Mouse (Mus musculus): ENCODE measurements around the gene Grid2. TPM values are rescaled to one million over a fixed set of nuclear protein-coding genes. Genes with fewer than 3 reads are reported as not detected.

Grid2 gene
- polyA plus RNA-seq, 1 experiment from 2014 or later = 1.4 TPM

DNA sequence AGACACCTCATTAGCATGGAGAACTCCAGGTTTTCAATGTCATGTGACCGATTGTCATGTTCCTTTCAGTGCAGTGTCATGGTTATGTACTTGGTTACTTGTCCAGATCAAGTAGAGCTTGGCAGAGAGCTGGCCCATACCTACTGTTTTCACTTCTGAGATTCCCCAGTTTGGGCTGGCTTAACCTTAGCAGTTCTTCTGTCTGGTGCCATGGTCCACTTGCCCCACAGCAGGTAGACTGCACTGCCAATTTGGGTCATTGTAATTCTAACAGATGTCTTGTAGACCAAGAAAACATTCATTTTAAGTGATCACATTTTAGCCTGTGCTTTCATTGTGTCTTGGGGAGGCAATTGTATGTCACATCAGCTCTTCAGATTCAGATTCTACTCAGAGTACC, 990.3 kb downstream of the Grid2 start:
- no peak for TF ChIP-seq CTCF (IDR thresholded peaks at IDR 0.05; ENCODE audit: low read depth)
- no peaks in the 10 kb centered on the region for H3K36me3 ChIP-seq (ENCODE audit: insufficient read depth)
- 74% methylated on average over 1 of the region's 1 CpGs for WGBS
- no peak overlapping the region for H3K4me2 ChIP-seq
- ATAC-seq (ENCODE audit: insufficient read depth) = no peak
- no peak overlapping the region for H3K4me3 ChIP-seq (ENCODE audit: low read depth, low read length)
- no peaks in the 10 kb centered on the region for H3K27me3 ChIP-seq (ENCODE audit: insufficient read depth, low read length)
- H3K9me3 ChIP-seq (ENCODE audit: low read depth, low read length) = no peaks in the 10 kb centered on the region
- no peak overlapping the region for H3K9ac ChIP-seq
- no peak overlapping the region for H3K27ac ChIP-seq (ENCODE audit: low read depth)
- no peak for DNase-seq
- no peaks in the 10 kb centered on the region for H3K4me1 ChIP-seq (ENCODE audit: insufficient read depth)

- H3K27me3 ChIP-seq (ENCODE audit: insufficient read depth, low read length) = no peaks in the 10 kb centered on the region
- no peak overlapping the region for H3K4me3 ChIP-seq (ENCODE audit: low read depth, low read length)
- WGBS = 59% methylated on average over 1 of the region's 1 CpGs
- H3K9me3 ChIP-seq (ENCODE audit: low read depth, low read length) = no peaks in the 10 kb centered on the region
- H3K27ac ChIP-seq (ENCODE audit: low read depth) = no peak overlapping the region
- H3K4me1 ChIP-seq (ENCODE audit: insufficient read depth) = no peaks in the 10 kb centered on the region
- ATAC-seq (ENCODE audit: insufficient read depth) (no peak), DNase-seq (peak; percentile 6)
- H3K36me3 ChIP-seq (ENCODE audit: insufficient read depth) = no peaks in the 10 kb centered on the region
- TF ChIP-seq CTCF (IDR thresholded peaks at IDR 0.05; ENCODE audit: low read depth) = no peak
- H3K4me2 ChIP-seq = no peak overlapping the region
- H3K9ac ChIP-seq = no peak overlapping the region
Measured at GRCm38 (mm10) chr6:64251041-64251440, 995.4 kb downstream of the Grid2 start.

- no peak for ATAC-seq (ENCODE audit: insufficient read depth)
- 75% methylated on average over 4 of the region's 4 CpGs for WGBS
- H3K9me3 ChIP-seq (ENCODE audit: low read depth, low read length) = no peaks in the 10 kb centered on the region
- no peaks in the 10 kb centered on the region for H3K36me3 ChIP-seq (ENCODE audit: insufficient read depth)
- H3K4me2 ChIP-seq = no peak overlapping the region
- TF ChIP-seq CTCF (IDR thresholded peaks at IDR 0.05; ENCODE audit: low read depth) = no peak
- DNase-seq = no peak
- no peaks in the 10 kb centered on the region for H3K4me1 ChIP-seq (ENCODE audit: insufficient read depth)
- no peak overlapping the region for H3K4me3 ChIP-seq (ENCODE audit: low read depth, low read length)
- H3K27ac ChIP-seq (ENCODE audit: low read depth) = no peak overlapping the region
- H3K27me3 ChIP-seq (ENCODE audit: insufficient read depth, low read length) = no peaks in the 10 kb centered on the region
- H3K9ac ChIP-seq = no peak overlapping the region
Measured at GRCm38 (mm10) chr6:64263517-64263916, 1007.8 kb downstream of the Grid2 start.

DNA sequence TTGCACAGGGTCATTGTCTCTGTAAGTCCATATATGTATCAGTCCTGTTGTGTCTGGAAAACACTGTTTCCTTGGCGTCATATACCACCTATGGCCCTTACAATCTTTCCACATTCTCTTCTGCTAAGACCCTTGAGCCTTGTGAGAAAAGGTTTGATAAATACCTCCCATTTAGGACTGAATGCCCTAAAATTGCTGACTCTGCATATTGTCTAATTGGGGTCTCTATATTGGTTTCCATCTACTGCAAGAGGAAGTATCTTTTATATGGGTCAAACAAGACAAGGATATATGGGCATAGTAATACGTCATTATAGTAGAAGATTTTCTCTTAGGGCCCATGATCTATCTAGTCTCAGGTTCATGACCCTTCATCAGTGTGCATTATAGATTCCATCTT, 1008.5 kb downstream of the Grid2 start:
- no peak overlapping the region for H3K9ac ChIP-seq
- DNase-seq = no peak
- no peak overlapping the region for H3K4me3 ChIP-seq (ENCODE audit: low read depth, low read length)
- H3K4me2 ChIP-seq = no peak overlapping the region
- no peak overlapping the region for H3K27ac ChIP-seq (ENCODE audit: low read depth)
- H3K9me3 ChIP-seq (ENCODE audit: low read depth, low read length) = no peaks in the 10 kb centered on the region
- WGBS = 85% methylated on average over 2 of the region's 2 CpGs
- no peaks in the 10 kb centered on the region for H3K4me1 ChIP-seq (ENCODE audit: insufficient read depth)
- H3K36me3 ChIP-seq (ENCODE audit: insufficient read depth) = no peaks in the 10 kb centered on the region
- no peaks in the 10 kb centered on the region for H3K27me3 ChIP-seq (ENCODE audit: insufficient read depth, low read length)
- no peak for TF ChIP-seq CTCF (IDR thresholded peaks at IDR 0.05; ENCODE audit: low read depth)
- ATAC-seq (ENCODE audit: insufficient read depth) = no peak

GRCm38 (mm10) chr6:64274319-64275114, 1018.8 kb downstream of the Grid2 start:
- Histone ChIP-seq H3K36me3 (ENCODE audit: insufficient read depth) (no peaks in the 10 kb centered on the region), H3K27ac (ENCODE audit: low read depth) (no peak overlapping the region), H3K4me3 (ENCODE audit: low read depth, low read length) (no peak overlapping the region), H3K4me2 (no peak overlapping the region), H3K4me1 (ENCODE audit: insufficient read depth) (no peaks in the 10 kb centered on the region), H3K9me3 (ENCODE audit: low read depth, low read length) (no peaks in the 10 kb centered on the region), H3K27me3 (ENCODE audit: insufficient read depth, low read length) (no peaks in the 10 kb centered on the region), H3K9ac (no peak overlapping the region)
- TF ChIP-seq CTCF (IDR thresholded peaks at IDR 0.05; ENCODE audit: low read depth) = no peak
- DNase-seq (no peak), ATAC-seq (ENCODE audit: insufficient read depth) (no peak)
- WGBS = 31% methylated on average over 2 of the region's 2 CpGs

GRCm38 (mm10) chr6:64279927-64280326, 1024.3 kb downstream of the Grid2 start:
- 82% methylated on average over 2 of the region's 2 CpGs for WGBS
- H3K9ac ChIP-seq = no peak overlapping the region
- TF ChIP-seq CTCF (IDR thresholded peaks at IDR 0.05; ENCODE audit: low read depth) = no peak
- no peak overlapping the region for H3K4me3 ChIP-seq (ENCODE audit: low read depth, low read length)
- DNase-seq (no peak), ATAC-seq (ENCODE audit: insufficient read depth) (no peak)
- H3K4me2 ChIP-seq = no peak overlapping the region
- H3K27me3 ChIP-seq (ENCODE audit: insufficient read depth, low read length) = no peaks in the 10 kb centered on the region
- H3K27ac ChIP-seq (ENCODE audit: low read depth) = no peak overlapping the region
- H3K4me1 ChIP-seq (ENCODE audit: insufficient read depth) = no peaks in the 10 kb centered on the region
- H3K9me3 ChIP-seq (ENCODE audit: low read depth, low read length) = no peaks in the 10 kb centered on the region
- no peaks in the 10 kb centered on the region for H3K36me3 ChIP-seq (ENCODE audit: insufficient read depth)

DNA sequence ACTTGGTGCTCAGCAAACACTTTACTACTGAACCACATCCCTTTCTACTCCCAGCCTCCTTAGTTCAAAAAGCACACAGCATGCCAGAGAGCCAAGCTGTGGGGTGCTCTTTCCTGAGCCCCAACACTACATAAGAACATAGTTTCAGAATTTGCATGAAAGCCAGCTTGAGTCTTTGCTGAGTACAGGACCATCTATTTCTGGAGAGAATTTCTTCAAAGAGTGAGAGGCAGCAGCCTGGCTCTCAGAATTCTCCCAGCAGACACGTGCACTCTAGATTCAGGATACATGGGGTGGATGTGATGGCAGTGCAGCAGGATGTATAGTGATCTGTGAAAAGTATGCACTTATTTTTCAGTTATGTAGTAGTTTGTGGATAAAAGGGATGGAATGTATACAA, 1038.1 kb downstream of the Grid2 start:
- Histone ChIP-seq H3K4me2 (no peak overlapping the region), H3K27ac (ENCODE audit: low read depth) (no peak overlapping the region), H3K9ac (no peak overlapping the region), H3K36me3 (ENCODE audit: insufficient read depth) (no peaks in the 10 kb centered on the region), H3K4me3 (ENCODE audit: low read depth, low read length) (no peak overlapping the region), H3K4me1 (ENCODE audit: insufficient read depth) (no peaks in the 10 kb centered on the region), H3K9me3 (ENCODE audit: low read depth, low read length) (no peaks in the 10 kb centered on the region), H3K27me3 (ENCODE audit: insufficient read depth, low read length) (no peaks in the 10 kb centered on the region)
- 67% methylated on average over 1 of the region's 1 CpGs for WGBS
- no peak for TF ChIP-seq CTCF (IDR thresholded peaks at IDR 0.05; ENCODE audit: low read depth)
- ATAC-seq (ENCODE audit: insufficient read depth) (no peak), DNase-seq (no peak)
